Mouse (Mus musculus) telencephalon, adult 2 months (tissue): ENCODE results near the gene Mrpl14.

ENCODE experiments used
- DNase-seq: peaks from one replicate; pipeline ENCODE4 v3.0.0-alpha.2; 2011; ENCODE audit warnings: low read depth, low spot score

Gene Mrpl14

GRCm38 (mm10) chr17:45686093-45686619 is at the start of gene Mrpl14:
Mrpl14 (plus strand) TSS chr17:45686322.
- DNase-seq = peak; percentile 67

DNA sequence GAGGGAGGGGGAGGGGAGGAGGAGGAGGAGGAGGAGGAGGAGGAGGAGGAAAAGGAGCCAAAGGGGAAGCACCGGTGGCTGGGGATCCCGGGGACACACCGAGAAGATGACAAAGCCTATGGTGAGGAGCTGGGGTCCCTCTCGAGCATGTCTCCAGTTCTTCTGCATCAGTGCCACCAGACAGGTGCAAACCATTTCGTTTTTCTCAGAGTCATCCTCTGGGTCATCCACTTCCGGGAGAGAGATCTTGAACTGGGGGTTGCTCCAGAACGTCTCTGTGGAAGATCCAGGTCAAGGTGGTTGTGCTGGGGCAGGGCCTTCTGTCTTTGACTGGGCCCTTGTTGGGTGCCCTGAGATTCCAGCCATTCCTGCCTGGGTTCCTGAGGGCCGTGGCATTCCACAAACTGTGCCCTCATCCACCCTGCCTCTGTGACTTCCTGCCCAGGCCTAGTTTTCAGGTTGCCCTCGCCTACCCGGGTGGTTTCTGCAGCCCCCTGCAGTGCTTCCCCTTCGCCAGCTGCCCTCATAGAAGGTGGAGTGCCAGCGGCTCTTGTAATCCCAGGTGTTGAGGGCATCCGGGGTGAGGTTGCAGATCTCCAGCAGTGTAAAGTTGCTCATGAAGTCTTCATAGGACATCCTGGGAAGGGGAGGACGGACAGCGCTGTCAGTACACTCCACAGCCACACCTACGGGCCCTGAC is 47.4 kb upstream of the Mrpl14 start:
- no peak for DNase-seq

- DNase-seq = no peak
Observed at GRCm38 (mm10) chr17:45641981-45642380, 44.1 kb upstream of the Mrpl14 start.

DNA sequence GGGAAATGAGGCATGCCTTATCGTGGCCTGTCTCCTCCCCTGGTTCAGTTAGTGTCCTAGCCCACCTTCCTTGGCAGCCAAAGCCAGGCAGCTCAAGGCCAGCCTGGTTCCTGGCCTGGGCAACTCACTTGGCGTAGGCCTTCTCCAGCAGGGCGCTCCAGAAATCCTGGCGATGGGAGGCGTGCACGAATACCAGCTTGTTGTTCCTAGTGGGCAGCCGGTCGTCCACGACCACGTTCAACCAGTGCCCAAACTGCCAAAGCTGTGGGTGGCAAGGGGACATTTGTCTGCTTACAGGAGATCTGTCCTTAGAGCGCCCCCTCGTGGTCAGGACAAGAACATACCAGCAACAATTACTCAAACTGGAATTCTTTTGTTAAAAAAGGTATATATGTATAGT is 43.4 kb upstream of the Mrpl14 start:
- DNase-seq = peak; percentile 29

- DNase-seq = no peak
Observed at GRCm38 (mm10) chr17:45644185-45644584, 41.9 kb upstream of the Mrpl14 start.

GRCm38 (mm10) chr17:45653233-45653632 is 32.9 kb upstream of the Mrpl14 start:
- no peak for DNase-seq

- no peak for DNase-seq
Observed at GRCm38 (mm10) chr17:45655820-45656219, 30.3 kb upstream of the Mrpl14 start.

DNA sequence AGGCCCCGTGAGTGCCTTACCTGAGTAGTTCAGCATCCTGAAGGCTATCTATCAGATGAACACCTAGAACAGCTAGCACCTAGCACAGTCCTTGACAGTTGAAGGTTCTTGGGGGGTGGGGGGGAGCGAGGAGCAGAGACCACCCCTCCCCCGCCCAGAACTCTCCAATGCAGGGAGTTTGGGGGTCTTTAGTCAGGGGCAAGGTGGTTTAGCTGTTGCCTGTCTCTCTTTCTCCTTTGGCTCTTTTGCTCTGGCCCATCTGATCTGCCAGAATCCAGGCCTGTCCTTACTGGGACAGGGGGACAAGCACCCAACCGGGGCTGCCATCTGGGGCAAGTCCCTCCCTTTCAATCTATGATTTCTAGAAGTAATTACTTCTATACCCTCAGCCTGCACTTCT is 26.9 kb upstream of the Mrpl14 start, which contains the start of gene Capn11:
Capn11 (minus strand) TSS at position 101 of the 400 bp plus-strand sequence.
- DNase-seq = no peak

- DNase-seq = no peak
Observed at GRCm38 (mm10) chr17:45663106-45663919, 22.8 kb upstream of the Mrpl14 start.

GRCm38 (mm10) chr17:45664608-45665007 is 21.5 kb upstream of the Mrpl14 start:
- DNase-seq = no peak

GRCm38 (mm10) chr17:45666091-45666490 is 20.0 kb upstream of the Mrpl14 start:
- DNase-seq = no peak

DNA sequence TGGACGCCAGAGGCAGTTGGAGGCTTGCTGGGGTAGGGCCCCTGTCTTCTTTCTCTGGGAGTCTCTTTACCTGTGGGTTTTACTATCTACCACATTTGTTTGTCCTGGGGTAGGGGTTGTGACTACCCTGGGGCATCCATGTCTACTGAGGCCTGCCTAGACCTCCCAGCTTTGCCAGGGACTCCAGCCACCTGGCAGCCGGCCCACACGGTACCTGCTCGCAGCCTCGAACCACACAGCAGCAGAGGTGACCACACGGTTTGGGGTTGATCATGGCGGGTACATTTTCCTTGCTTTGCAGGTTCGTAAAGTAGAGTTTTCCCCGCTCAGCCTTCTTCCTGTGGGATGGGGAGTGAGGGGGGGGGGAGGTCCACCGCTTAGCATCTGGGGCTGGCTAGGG is 18.6 kb upstream of the Mrpl14 start:
- no peak for DNase-seq

DNA sequence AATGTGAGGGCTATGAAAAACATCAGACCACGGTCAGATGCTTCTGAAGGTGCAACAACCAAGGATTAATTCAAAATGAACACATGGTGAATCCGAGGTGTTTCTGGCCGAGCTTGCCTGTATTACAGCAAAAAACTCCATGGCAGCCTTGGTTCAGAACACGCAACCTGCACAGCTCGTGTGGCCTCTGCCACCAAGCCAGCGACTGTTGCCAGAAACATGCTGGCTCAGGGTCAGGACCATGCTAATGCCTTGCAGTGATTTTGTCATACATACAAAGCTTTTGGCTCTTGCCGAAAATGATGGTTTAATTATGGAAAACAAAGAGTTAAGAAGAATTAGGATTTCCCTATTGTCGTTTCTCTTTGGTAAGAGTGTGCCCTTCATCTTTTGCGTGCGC is 18.1 kb upstream of the Mrpl14 start:
- no peak for DNase-seq

- DNase-seq = no peak
Observed at GRCm38 (mm10) chr17:45671821-45672220, 14.3 kb upstream of the Mrpl14 start.

- DNase-seq = no peak
Observed at GRCm38 (mm10) chr17:45672598-45672997, 13.5 kb upstream of the Mrpl14 start.

- DNase-seq = no peak
Observed at GRCm38 (mm10) chr17:45678106-45678505, 8.0 kb upstream of the Mrpl14 start.

DNA sequence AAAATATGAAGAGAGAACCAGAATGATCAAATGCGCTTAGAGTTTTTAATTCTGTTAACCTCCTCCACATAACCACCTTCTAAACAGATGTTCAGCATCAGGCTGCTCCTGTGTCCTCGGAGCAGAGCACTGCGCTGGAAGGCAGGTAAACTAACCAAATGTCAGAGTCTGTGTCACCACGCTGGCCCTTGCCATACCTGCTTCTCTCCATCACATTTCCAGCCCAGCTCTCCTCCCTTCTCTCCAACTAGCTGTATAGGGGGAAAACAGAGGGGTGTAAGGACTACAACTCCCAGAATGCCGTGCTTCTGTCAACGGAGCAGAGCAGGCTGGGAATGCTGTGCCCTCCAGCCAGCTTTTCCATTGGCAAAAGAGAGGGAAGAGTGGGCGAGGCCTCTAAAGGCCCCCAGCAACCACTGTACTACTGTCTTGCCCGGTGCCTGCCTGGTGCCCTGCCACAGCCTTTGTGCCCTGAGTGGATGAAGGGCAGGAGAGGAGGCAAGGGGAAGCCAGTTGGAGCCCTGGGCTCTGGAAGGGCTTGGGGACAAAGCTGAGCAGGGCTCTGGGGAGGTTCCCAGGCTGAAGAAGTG is 5.6 kb upstream of the Mrpl14 start:
- DNase-seq = peak; percentile 87

- DNase-seq = no peak
Observed at GRCm38 (mm10) chr17:45681588-45681987, 4.5 kb upstream of the Mrpl14 start.

DNA sequence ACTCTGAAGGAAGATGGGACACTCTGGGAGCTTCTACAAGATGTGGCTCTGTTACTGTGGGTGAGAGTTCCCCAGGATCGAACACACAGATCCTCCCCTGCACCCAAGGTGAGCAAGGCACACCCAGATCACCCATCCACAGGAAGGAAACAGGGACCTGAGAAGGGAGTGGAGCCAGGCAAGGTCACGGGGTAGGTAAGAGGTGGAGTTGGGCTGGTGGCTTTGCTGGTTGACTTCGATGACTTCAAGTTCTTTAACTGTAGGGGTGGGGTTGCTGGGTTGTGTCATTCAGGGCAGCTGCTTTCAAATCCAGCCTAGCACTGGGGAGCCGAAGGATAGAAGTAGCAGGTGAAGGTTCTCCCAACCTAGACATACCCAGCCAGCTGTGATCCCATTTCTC is 3.3 kb upstream of the Mrpl14 start:
- DNase-seq = no peak

GRCm38 (mm10) chr17:45684667-45685131 is 1.4 kb upstream of the Mrpl14 start:
- no peak for DNase-seq

DNA sequence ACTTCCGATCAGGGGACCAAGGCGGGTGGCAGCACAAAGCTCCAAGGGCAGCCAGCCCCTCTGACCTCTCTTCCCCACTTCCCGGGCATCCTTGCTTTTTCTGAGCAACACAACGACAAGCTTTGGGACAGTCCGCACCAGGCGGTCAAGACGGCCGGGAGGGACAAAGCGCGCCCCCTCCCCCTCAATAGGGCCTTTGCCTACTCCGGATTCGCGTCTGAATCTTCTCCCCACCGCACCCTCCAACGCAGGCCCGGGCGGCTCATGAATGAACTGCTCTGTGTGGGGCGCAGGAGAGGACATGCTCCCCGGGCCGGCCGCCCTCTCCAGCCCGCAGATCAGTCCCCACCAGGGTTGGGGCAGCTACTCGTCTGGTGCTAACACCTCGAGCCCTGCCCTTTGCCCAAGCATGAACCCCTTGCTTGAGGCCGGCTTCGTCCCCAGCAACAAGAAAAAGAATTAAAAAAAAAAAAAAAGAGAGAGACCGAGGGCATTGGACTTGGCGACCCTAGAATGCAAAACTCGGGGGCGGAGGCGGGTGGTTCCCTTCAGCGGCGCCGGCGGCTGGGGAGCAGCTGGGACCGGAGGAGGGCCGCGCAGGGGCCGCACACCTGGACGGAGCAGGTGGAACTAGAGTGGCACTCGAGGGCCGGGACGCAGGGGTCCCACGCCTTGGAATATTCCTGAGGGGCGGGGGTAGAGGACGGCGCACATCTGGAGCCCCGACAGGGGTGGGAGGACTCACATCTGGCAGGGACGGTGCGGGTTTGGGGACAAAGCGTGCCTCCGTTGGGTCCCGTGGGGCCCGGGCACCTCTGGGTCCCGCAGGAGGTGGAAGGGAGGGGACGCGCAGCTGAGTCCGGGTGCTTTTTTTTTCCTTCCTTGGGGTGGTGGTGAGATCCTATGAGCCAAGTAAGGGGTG is 690 bp upstream of the Mrpl14 start:
- no peak for DNase-seq
